Mouse (Mus musculus) layer of hippocampus, adult 18-20 months (tissue): ENCODE measurements at regions not wholly inside any gene's neighbourhood (a gene's known extent, or its start where the extent isn't known, plus 50 kb on each side); places are given as distances from the start of the nearest gene placed in this dataset.
A peak's percentile ranks its signal among the peaks of the same experiment; 100 is the strongest.
"Not testable (repeated sequence)": the region's sequence is repeated elsewhere in the genome, so short reads cannot be mapped to it uniquely, and the experiment has no call there.

Experiments used
- DNase-seq, 2 experiments: peaks; one replicate each; pipeline ENCODE4 v3.0.0; 2022; ENCODE audit warnings: low spot score in 2 of 2

- no peak for DNase-seq
Measured at GRCm38 (mm10) chr5:101497698-101498048, 167.1 kb downstream of the Nkx6-1 start.

GRCm38 (mm10) chr5:101496924-101497697, 167.7 kb downstream of the Nkx6-1 start:
- no peak for DNase-seq

- DNase-seq = no peak
Measured at GRCm38 (mm10) chr5:101496161-101496560, 168.6 kb downstream of the Nkx6-1 start.

GRCm38 (mm10) chr5:101445792-101446191, 219.0 kb downstream of the Nkx6-1 start:
- DNase-seq = no peak

GRCm38 (mm10) chr5:101441782-101442181, 223.0 kb downstream of the Nkx6-1 start:
- DNase-seq = no peak

- DNase-seq = no peak
Measured at GRCm38 (mm10) chr5:101437666-101438299, 227.0 kb downstream of the Nkx6-1 start.

GRCm38 (mm10) chr5:101426067-101426771, 238.6 kb downstream of the Nkx6-1 start:
- peak; percentile 4 for DNase-seq

- peak in 1 of 2 experiments; percentile 3 for DNase-seq
Measured at GRCm38 (mm10) chr5:101384316-101384715, 280.5 kb downstream of the Nkx6-1 start.

GRCm38 (mm10) chr5:101381361-101381760, 283.4 kb downstream of the Nkx6-1 start:
- DNase-seq = no peak

GRCm38 (mm10) chr5:101376657-101377056, 288.1 kb downstream of the Nkx6-1 start:
- no peak for DNase-seq

GRCm38 (mm10) chr5:101374129-101374528, 290.7 kb downstream of the Nkx6-1 start:
- no peak for DNase-seq

GRCm38 (mm10) chr5:101372204-101372603, 292.6 kb downstream of the Nkx6-1 start:
- DNase-seq = no peak

GRCm38 (mm10) chr5:101365364-101365763, 299.4 kb downstream of the Nkx6-1 start:
- peak; percentile 48 to 63 for DNase-seq

GRCm38 (mm10) chr5:101359986-101360385, 304.8 kb downstream of the Nkx6-1 start:
- DNase-seq = no peak

GRCm38 (mm10) chr5:101345406-101345805, 319.4 kb downstream of the Nkx6-1 start:
- DNase-seq = no peak

- DNase-seq = not testable (repeated sequence)
Measured at GRCm38 (mm10) chr5:101336361-101336760, 328.4 kb downstream of the Nkx6-1 start.

- peak; percentile 3 to 54 for DNase-seq
Measured at GRCm38 (mm10) chr5:101331825-101332224, 333.0 kb downstream of the Nkx6-1 start.

- no peak for DNase-seq
Measured at GRCm38 (mm10) chr5:101326122-101326521, 338.7 kb downstream of the Nkx6-1 start.

GRCm38 (mm10) chr5:101323041-101323950, 341.5 kb downstream of the Nkx6-1 start:
- DNase-seq = no peak

GRCm38 (mm10) chr5:101299986-101300385, 364.8 kb downstream of the Nkx6-1 start:
- no peak for DNase-seq

GRCm38 (mm10) chr5:101298411-101298810, 366.4 kb downstream of the Nkx6-1 start:
- no peak for DNase-seq
